Mouse (Mus musculus) hindbrain, embryonic 16.5 days (tissue): ENCODE results near the gene Gnaq. TPM values are rescaled to one million over a fixed set of nuclear protein-coding genes. Genes with fewer than 3 reads are reported as not detected.

Source experiments
- ATAC-seq: fragments of 200-750 bp; cut with Nextera tagmentation; 2 replicates; pipeline ENCODE4 v1.8.0; 2017; ENCODE audit warnings: moderate TSS enrichment, moderate library complexity
- H3K27ac ChIP-seq: fragments of 300-500 bp; sonication (generic); 2 replicates; pipeline ENCODE4 v1.5.1; 2014; ENCODE audit warnings: low read depth, mild to moderate bottlenecking, control low read depth, low read length, moderate library complexity
- H3K27me3 ChIP-seq: fragments of 300-500 bp; sonication (generic); replicated peaks from 2 replicates; pipeline ENCODE4 v1.6.1; 2014; ENCODE audit warnings: low read length; ENCODE audit not compliant: control insufficient read depth, insufficient read depth
- H3K36me3 ChIP-seq: fragments of 300-500 bp; sonication (generic); 2 replicates; pipeline ENCODE4 v1.6.1; 2014; ENCODE audit warnings: mild to moderate bottlenecking, low read length, moderate library complexity, mixed read lengths; ENCODE audit not compliant: control insufficient read depth, insufficient read depth
- H3K4me1 ChIP-seq: fragments of 300-500 bp; sonication (generic); 2 replicates; pipeline ENCODE4 v1.6.1; 2014; ENCODE audit warnings: low read depth, low read length; ENCODE audit not compliant: control insufficient read depth, insufficient read depth
- H3K4me2 ChIP-seq: fragments of 300-500 bp; sonication (generic); 2 replicates; pipeline ENCODE4 v1.6.1; 2014; ENCODE audit warnings: mild to moderate bottlenecking, low read length, control low read depth, moderate library complexity
- H3K4me3 ChIP-seq: fragments of 300-500 bp; sonication (generic); 2 replicates; pipeline ENCODE4 v1.5.1; 2014; ENCODE audit warnings: mild to moderate bottlenecking, low read length, control low read depth, moderate library complexity
- H3K9ac ChIP-seq: fragments of 300-500 bp; sonication (generic); 2 replicates; pipeline ENCODE4 v1.6.1; 2014; ENCODE audit warnings: low read depth, mild to moderate bottlenecking, control low read depth, low read length, moderate library complexity
- H3K9me3 ChIP-seq: fragments of 300-500 bp; sonication (generic); 2 replicates; pipeline ENCODE4 v1.6.1; 2014; ENCODE audit warnings: mild to moderate bottlenecking, low read length, moderate library complexity; ENCODE audit not compliant: control insufficient read depth
- WGBS: fragments of 180-500 bp; shearing (Covaris S2); extraction: QIAGEN DNeasy Blood & Tissue Kit; methylation state at CpG from one replicate; pipeline ENCODE4 v1.1.7; 2014; 5-methylcytosine and 5-hydroxymethylcytosine counted together
- polyA plus RNA-seq: library from polyadenylated mRNA; unstranded; fragments of >200 nt; fragmentation: Nextera tagmentation; extraction: Ambion mirVana; gene quantifications from 2 replicates; pipeline ENCODE4 v1.2.1, GENCODE M21; 2015

Gene Gnaq
- polyA plus RNA-seq, 1 experiment from 2014 or later: 104 TPM

DNA sequence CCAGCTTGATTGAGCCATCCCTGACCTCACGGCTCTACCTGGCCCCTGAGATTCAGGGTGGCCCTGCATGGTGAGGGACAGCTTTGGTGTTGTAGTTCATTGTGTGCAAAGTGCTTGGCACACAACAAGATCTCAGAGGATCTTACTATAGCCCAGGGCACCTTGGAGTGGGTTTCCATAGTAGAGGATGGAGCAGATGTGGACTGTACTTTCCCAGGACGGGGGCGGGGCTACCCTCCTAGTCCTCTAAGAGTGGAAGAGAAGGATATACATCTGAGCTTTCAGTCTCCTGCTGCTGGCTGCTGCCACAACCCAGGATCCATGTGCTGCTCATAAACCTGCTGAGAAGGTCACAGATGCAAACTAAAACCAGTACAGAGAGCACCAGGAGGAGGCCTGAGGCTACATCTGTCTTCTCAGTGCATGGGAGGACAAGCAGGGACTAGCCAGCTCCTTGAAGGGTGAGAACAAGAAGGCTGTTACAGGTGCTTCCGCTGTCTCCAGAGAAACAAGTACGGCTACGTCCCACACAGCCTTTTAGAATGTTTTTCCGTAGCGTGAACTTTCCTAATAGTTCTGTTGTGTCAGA lies 44.6 kb downstream of the Gnaq start:
- ATAC-seq: peak; percentile 47; the same call in 1 of the 2 replicates
- 95% methylated on average over 8 of the region's 8 CpGs for WGBS
- Histone ChIP-seq H3K4me2 (no peak overlapping the region), H3K27me3 (no peaks in the 10 kb centered on the region), H3K27ac (no peak overlapping the region), H3K9ac (no peak overlapping the region), H3K36me3 (no peaks in the 10 kb centered on the region), H3K9me3 (no peaks in the 10 kb centered on the region), H3K4me3 (no peak overlapping the region), H3K4me1 (peaks cover 12% of the 10 kb centered on the region)

DNA sequence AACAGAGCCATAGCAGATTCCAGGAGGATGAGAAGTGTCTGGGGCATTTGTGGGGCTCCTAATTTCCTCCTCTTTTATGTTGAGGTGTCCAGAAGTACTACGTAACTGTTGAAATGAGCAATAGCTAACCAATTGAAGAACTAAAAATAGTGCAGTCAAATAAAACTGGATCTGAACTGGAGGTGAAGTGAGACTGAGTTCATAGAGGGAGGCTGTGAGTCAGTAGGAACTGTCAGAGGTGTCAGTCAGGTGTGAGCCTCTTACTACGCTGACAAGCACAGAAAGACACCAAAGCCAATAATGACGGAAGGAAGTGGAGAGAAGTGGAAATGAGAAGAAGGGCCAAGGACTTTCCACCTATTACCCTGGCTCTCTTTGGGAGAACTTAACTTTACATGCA lies 48.6 kb downstream of the Gnaq start:
- H3K27ac ChIP-seq: no peak overlapping the region
- H3K9ac ChIP-seq: no peak overlapping the region
- H3K4me3 ChIP-seq: no peak overlapping the region
- H3K4me2 ChIP-seq: no peak overlapping the region
- no peaks in the 10 kb centered on the region for H3K36me3 ChIP-seq
- peaks cover 3% of the 10 kb centered on the region for H3K4me1 ChIP-seq
- H3K9me3 ChIP-seq: no peaks in the 10 kb centered on the region
- ATAC-seq: no peak
- H3K27me3 ChIP-seq: no peaks in the 10 kb centered on the region
- WGBS: 83% methylated on average over 3 of the region's 3 CpGs

DNA sequence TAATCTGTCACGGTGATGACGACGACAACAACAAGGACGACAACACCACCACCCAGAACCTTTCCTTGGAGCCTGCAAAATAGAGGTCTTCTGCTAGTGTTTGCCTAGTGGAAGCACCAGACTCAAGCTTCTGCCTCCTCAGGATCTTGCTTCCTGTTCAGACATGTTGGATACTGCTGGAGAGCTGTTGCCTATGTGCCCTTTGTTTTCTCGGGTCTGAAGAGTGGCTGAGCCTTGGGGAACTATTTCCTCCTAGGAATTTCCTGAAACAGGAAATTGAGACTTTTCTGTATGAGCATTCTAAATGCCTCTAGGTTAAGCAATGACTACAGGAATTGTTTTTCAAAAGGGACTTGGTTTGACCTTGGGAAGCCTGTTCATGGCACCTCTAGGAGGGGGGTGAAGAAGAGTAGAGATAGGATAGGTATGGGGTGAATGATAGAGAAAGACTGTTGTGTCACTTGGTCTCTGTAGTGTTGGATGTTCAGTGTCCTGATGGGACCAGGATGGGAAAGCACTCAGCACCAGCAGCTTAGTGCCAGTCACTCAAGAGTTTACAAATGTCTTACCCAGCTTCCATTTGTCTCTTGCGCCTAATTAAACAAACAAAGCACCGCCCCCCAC lies 49.3 kb downstream of the Gnaq start:
- Histone ChIP-seq H3K9me3 (no peaks in the 10 kb centered on the region), H3K27ac (no peak overlapping the region; the same call in 1 of the 2 replicates), H3K4me2 (no peak overlapping the region), H3K4me3 (no peak overlapping the region), H3K4me1 (peaks cover 3% of the 10 kb centered on the region), H3K36me3 (no peaks in the 10 kb centered on the region), H3K9ac (no peak overlapping the region), H3K27me3 (no peaks in the 10 kb centered on the region)
- no peak for ATAC-seq
- 84% methylated on average over 7 of the region's 7 CpGs for WGBS

DNA sequence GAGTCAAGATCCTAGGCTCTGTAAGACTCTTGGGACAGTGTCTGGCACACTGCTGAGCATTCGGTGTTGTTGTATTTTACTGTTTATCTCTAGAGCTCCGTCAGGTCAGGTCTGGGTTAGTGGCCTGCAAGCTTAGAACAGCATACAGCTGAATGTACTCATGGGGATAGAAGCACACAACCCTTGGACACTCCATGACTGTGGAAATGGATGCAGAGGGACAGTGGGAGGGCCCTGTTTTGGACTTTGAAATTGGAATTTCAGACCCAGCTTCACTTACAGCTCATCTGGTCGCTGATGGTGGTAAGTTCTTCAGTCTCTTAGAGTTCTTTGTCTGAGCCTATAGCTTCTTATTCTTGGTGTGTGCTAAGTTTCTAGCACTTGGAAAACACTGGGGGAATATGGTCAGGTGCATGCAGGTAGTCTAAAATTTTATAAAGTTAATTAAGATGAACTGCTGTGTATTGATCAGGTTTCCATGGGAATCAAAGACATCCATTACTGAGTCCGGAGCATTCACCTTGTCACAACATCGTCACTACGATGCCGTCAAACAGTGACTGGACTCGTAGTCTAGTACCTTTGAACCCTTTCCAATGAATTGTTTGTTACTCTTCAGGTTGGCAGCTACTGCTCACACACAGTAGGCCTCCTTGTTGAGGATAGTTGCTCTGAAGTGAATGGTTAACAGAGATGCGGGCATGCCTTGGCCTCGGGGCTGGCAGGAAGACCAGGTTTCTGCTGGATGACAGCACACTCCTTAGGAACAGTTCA lies 51.1 kb downstream of the Gnaq start:
- Histone ChIP-seq H3K4me2 (no peak overlapping the region), H3K36me3 (no peaks in the 10 kb centered on the region), H3K4me1 (peaks cover 7% of the 10 kb centered on the region), H3K27ac (no peak overlapping the region), H3K4me3 (no peak overlapping the region), H3K9me3 (no peaks in the 10 kb centered on the region), H3K27me3 (no peaks in the 10 kb centered on the region), H3K9ac (no peak overlapping the region)
- ATAC-seq: no peak
- whole genome bisulfite sequencing: 70% methylated on average over 10 of the region's 10 CpGs

DNA sequence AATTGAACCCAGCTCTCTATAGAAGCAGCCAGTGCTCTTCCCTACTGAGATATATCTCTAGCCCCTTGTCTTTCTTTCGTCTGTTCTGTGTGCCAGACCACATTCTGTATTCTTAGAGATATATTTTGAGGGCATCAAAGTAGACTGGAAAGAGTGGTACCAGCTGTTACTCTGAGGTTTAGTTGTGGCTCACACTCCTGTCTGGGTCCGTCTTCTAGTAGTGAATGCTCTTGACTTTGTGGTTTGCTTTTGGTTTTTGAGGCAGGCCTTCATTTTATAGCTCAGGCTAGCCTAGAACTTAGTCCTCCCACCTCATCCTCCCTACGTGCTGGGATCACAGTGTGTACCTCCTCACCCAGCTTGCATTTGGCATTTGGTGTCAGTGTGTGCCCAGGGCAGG lies 54.4 kb downstream of the Gnaq start:
- WGBS: 92% methylated on average over 3 of the region's 3 CpGs

DNA sequence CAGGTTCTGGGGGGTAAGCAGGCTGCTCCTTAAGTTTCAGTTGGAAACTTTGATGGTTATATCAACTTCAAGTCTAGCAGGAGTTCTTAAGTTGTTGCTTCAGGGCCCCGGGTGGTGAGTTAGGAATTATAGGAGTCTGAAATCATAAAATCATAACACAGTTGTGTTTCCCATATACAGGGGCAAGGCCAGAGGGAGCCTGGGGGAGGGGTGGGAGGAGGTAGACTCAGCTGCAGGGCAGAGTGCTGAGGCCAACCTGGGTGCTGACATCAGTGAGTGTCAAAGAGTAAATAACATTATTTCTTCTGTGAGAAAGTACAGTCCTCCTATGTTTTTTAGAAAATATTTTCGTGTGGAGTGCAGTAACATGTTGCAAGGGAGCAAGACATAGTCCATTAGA lies 55.3 kb downstream of the Gnaq start:
- H3K36me3 ChIP-seq: no peaks in the 10 kb centered on the region
- no peak overlapping the region for H3K4me2 ChIP-seq
- H3K27ac ChIP-seq: no peak overlapping the region
- no peaks in the 10 kb centered on the region for H3K9me3 ChIP-seq
- H3K4me3 ChIP-seq: no peak overlapping the region
- H3K4me1 ChIP-seq: peaks cover 14% of the 10 kb centered on the region
- no peak overlapping the region for H3K9ac ChIP-seq
- WGBS: 76% methylated on average over 2 of the region's 2 CpGs
- no peak for ATAC-seq
- no peaks in the 10 kb centered on the region for H3K27me3 ChIP-seq

More for the DNA sequence above, 54.4 kb downstream of the Gnaq start:
- Histone ChIP-seq H3K27ac (no peak overlapping the region), H3K36me3 (no peaks in the 10 kb centered on the region), H3K4me3 (no peak overlapping the region), H3K9me3 (no peaks in the 10 kb centered on the region), H3K4me1 (peaks cover 7% of the 10 kb centered on the region), H3K27me3 (no peaks in the 10 kb centered on the region), H3K4me2 (no peak overlapping the region), H3K9ac (no peak overlapping the region)
- ATAC-seq: no peak

DNA sequence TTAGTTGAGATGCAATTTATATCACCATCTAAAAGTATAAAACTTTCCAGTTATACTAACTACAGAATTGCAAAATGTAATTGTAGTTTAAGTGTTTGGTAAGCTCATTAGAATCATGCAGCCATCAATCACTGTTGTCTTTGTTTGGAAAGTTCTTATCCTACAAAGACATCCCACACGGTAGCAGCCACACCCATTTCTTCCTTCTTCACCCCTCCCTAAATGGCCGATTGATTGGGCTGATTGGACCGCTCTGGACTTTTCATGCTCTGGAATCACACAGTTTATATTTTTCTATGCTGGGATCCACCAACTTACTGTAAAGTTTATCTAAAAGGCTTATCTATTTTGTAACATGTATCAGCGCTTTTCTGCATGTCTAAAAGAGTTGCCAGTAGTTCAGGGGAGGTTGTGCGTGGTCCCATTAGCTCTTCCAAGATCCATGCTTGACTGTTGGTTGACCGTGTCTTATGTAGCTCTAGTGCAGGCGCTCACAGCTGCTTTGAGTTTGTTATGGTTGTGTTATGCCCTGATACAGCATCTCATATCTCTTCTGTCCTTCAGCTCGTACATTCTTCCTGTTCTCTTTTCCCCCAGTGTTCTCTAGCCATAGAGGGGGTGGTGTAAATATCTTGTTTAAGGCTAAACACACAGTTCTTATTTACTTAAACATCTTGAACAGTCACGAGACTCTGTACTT lies 56.6 kb downstream of the Gnaq start:
- no peak overlapping the region for H3K4me3 ChIP-seq
- no peak overlapping the region for H3K4me2 ChIP-seq
- no peak overlapping the region for H3K27ac ChIP-seq
- peaks cover 14% of the 10 kb centered on the region for H3K4me1 ChIP-seq
- H3K36me3 ChIP-seq: no peaks in the 10 kb centered on the region
- no peak overlapping the region for H3K9ac ChIP-seq
- ATAC-seq: no peak
- WGBS: 88% methylated on average over 9 of the region's 9 CpGs
- H3K9me3 ChIP-seq: no peaks in the 10 kb centered on the region
- H3K27me3 ChIP-seq: no peaks in the 10 kb centered on the region

DNA sequence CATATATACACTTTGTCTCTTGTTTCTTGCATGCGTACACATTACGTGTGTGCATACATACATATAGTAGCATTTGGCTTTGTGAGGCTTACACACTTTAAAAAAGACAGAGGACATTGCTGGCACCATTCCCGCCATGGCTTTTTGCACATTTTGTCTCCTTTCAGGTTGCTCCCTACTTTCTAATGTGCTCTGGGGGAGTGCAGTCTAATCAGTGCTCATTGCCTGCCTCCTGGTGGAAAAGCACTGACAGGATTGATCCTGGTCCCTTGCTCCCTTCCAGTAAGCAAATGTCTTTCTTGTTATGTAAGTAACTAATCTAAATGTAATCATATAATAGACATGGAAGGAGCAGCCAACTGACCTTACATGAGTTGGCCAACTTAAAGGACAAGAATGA lies 65.5 kb downstream of the Gnaq start:
- Histone ChIP-seq H3K27me3 (no peaks in the 10 kb centered on the region), H3K4me1 (peaks cover 18% of the 10 kb centered on the region), H3K9ac (no peak overlapping the region), H3K4me3 (no peak overlapping the region), H3K9me3 (no peaks in the 10 kb centered on the region), H3K27ac (no peak overlapping the region), H3K4me2 (no peak overlapping the region), H3K36me3 (no peaks in the 10 kb centered on the region)
- 87% methylated on average over 3 of the region's 3 CpGs for WGBS
- ATAC-seq: no peak

DNA sequence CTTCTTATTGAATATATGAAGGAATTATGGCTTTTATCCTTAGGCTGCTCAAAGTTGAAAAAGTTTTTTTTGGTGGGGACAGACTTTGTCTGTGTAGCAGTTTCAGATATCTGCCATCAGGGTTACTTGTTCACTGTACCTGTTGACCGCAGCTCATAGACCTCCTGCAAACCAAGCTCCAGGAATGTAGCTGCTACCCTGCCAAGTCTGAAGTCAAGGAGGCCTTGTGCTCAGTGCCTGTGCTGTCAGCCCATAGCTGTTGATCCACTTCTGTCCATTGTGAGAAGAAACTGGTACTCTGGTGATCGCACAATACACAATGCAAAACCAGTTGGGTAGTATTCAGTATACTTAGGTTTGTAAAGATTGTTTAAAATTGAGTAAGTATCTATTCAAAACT lies 68.7 kb downstream of the Gnaq start:
- H3K27ac ChIP-seq: no peak overlapping the region
- H3K4me3 ChIP-seq: no peak overlapping the region
- WGBS: 89% methylated on average over 2 of the region's 2 CpGs
- no peak for ATAC-seq
- no peak overlapping the region for H3K4me2 ChIP-seq
- H3K4me1 ChIP-seq: peaks cover 18% of the 10 kb centered on the region
- H3K9ac ChIP-seq: no peak overlapping the region
- no peaks in the 10 kb centered on the region for H3K36me3 ChIP-seq
- H3K27me3 ChIP-seq: no peaks in the 10 kb centered on the region
- no peaks in the 10 kb centered on the region for H3K9me3 ChIP-seq
